ENCODE assay signal across 11 mouse cellular contexts in genomic region chr9:96957298-96957865, GRCm38 (mm10).
A peak's percentile ranks its signal among the peaks of the same experiment; 100 is the strongest.
DNase-seq lines count a peak whose midpoint lies in the region; ATAC-seq lines count a peak whose summit lies in the region.
"Had no signal": no experiment of that assay in that cellular context is flagged by ENCODE, and none has a peak within 500 bp of the region (broad histone marks: within the 10 kb centered on the region; RNA-seq: fewer than 3 reads in every experiment).

No protein-coding gene starts in this region.

- peak overlapping the region; percentile 26; the same call in 1 of the 2 replicates for H3K4me2 ChIP-seq in heart, embryonic 12.5 days
- H3K4me2 ChIP-seq in intestine, embryonic 15.5 days (replicated peaks), result no peak overlapping the region
- H3K4me2 ChIP-seq in neural tube, embryonic 15.5 days, result no peak overlapping the region
- H3K4me2 ChIP-seq: liver, embryonic 15.5 days had no signal

- peak overlapping the region; percentile 93 for H3K27ac ChIP-seq in heart, embryonic 12.5 days (ENCODE audit: poor library complexity, severe bottlenecking)
- no peak overlapping the region for H3K27ac ChIP-seq in intestine, embryonic 15.5 days
- H3K27ac ChIP-seq in neural tube, embryonic 15.5 days (replicated peaks), result 0 out of 2 replicates have a peak overlapping the region, but pooled peaks have one; percentile 41
- H3K27ac ChIP-seq: liver, embryonic 15.5 days had no signal

- intact Hi-C loops in heart, postnatal 25 days (cut with DNase I), result no loop called here

- no peak for ATAC-seq in heart, embryonic 12.5 days (ENCODE audit: insufficient number of reproducible peaks, low FRiP score)
- 0 out of 2 replicates have a peak, but pooled peaks have one; percentile 4 for ATAC-seq in intestine, embryonic 15.5 days
- ATAC-seq in neural tube, embryonic 15.5 days (ENCODE audit: low FRiP score), result no peak

- no peaks in the 10 kb centered on the region for H3K9me3 ChIP-seq in heart, embryonic 12.5 days (replicated peaks)
- H3K9me3 ChIP-seq in intestine, embryonic 15.5 days, result no peaks in the 10 kb centered on the region
- no peaks in the 10 kb centered on the region for H3K9me3 ChIP-seq in neural tube, embryonic 15.5 days (replicated peaks)
- H3K9me3 ChIP-seq: liver, embryonic 15.5 days had no signal

- no peaks in the 10 kb centered on the region for H3K36me3 ChIP-seq in heart, embryonic 12.5 days
- no peaks in the 10 kb centered on the region for H3K36me3 ChIP-seq in intestine, embryonic 15.5 days
- no peaks in the 10 kb centered on the region for H3K36me3 ChIP-seq in neural tube, embryonic 15.5 days
- H3K36me3 ChIP-seq: liver, embryonic 15.5 days had no signal

- H3K4me1 ChIP-seq in heart, embryonic 12.5 days (replicated peaks), result peaks cover 75% of the 10 kb centered on the region
- peaks cover 30% of the 10 kb centered on the region for H3K4me1 ChIP-seq in intestine, embryonic 15.5 days (replicated peaks)
- H3K4me1 ChIP-seq in neural tube, embryonic 15.5 days, result peaks cover 51% of the 10 kb centered on the region
- H3K4me1 ChIP-seq: liver, embryonic 15.5 days had no signal

- 37% methylated on average over 6 of the region's 6 CpGs for WGBS in heart, embryonic 12.5 days
- WGBS in intestine, embryonic 15.5 days, result 33% methylated on average over 6 of the region's 6 CpGs
- WGBS in neural tube, embryonic 15.5 days, result 37% methylated on average over 6 of the region's 6 CpGs

- no peaks in the 10 kb centered on the region for H3K27me3 ChIP-seq in heart, embryonic 12.5 days (replicated peaks)
- H3K27me3 ChIP-seq in intestine, embryonic 15.5 days (replicated peaks), result no peaks in the 10 kb centered on the region
- no peaks in the 10 kb centered on the region for H3K27me3 ChIP-seq in neural tube, embryonic 15.5 days (replicated peaks)

- peak overlapping the region; percentile 15; the same call in 1 of the 2 replicates for H3K9ac ChIP-seq in heart, embryonic 12.5 days
- H3K9ac ChIP-seq in intestine, embryonic 15.5 days, result no peak overlapping the region
- H3K9ac ChIP-seq in neural tube, embryonic 15.5 days (replicated peaks), result no peak overlapping the region
- H3K9ac ChIP-seq: liver, embryonic 15.5 days had no signal

- no peak overlapping the region for H3K4me3 ChIP-seq in heart, embryonic 12.5 days
- H3K4me3 ChIP-seq in intestine, embryonic 15.5 days (replicated peaks), result no peak overlapping the region
- no peak overlapping the region for H3K4me3 ChIP-seq in neural tube, embryonic 15.5 days (replicated peaks)
- H3K4me3 ChIP-seq: liver, embryonic 15.5 days had no signal

- no peak for DNase-seq in heart, postnatal 25 days (ENCODE audit: low spot score)
- DNase-seq in thymus, postnatal 14 days, result peak; percentile 38
- DNase-seq in thymus, postnatal 36 days, result no peak
- no peak for DNase-seq in frontal cortex, postnatal 14 days (ENCODE audit: low spot score in 2 of 2)
- no peak for DNase-seq in frontal cortex, adult 2 months (ENCODE audit: extremely low spot score in 1 of 2, low spot score in 1 of 2)
- DNase-seq: cerebellum, adult 18-20 months; gastrocnemius, postnatal 10 days had no signal
